Mouse (Mus musculus): ENCODE results near the gene Slc8b1.

Slc8b1 gene

GRCm38 (mm10) chr5:120510982-120511642 lies at the start of gene Slc8b1:
Gene Slc8b1, plus strand, starts transcription at chr5:120511168.
- peak; percentile 95 for DNase-seq

- DNase-seq = no peak
Measured at GRCm38 (mm10) chr5:120461902-120462301, 49.1 kb upstream of the Slc8b1 start.

- DNase-seq = peak; percentile 23
Measured at GRCm38 (mm10) chr5:120464321-120464720, 46.6 kb upstream of the Slc8b1 start.

GRCm38 (mm10) chr5:120465062-120465461 lies 45.9 kb upstream of the Slc8b1 start:
- peak; percentile 51 for DNase-seq

- no peak for DNase-seq
Measured at GRCm38 (mm10) chr5:120465860-120466259, 45.1 kb upstream of the Slc8b1 start.

GRCm38 (mm10) chr5:120467026-120467425 lies 43.9 kb upstream of the Slc8b1 start:
- DNase-seq = no peak

GRCm38 (mm10) chr5:120468336-120468735 lies 42.6 kb upstream of the Slc8b1 start:
- DNase-seq = no peak

- no peak for DNase-seq
Measured at GRCm38 (mm10) chr5:120468830-120469229, 42.1 kb upstream of the Slc8b1 start.

- no peak for DNase-seq
Measured at GRCm38 (mm10) chr5:120471538-120471937, 39.4 kb upstream of the Slc8b1 start.

- no peak for DNase-seq
Measured at GRCm38 (mm10) chr5:120472770-120473169, 38.2 kb upstream of the Slc8b1 start, which contains the start of gene Sdsl. Gene Sdsl, minus strand, starts transcription at chr5:120472810.

- no peak for DNase-seq
Measured at GRCm38 (mm10) chr5:120473361-120473760, 37.6 kb upstream of the Slc8b1 start.

GRCm38 (mm10) chr5:120475861-120476260 lies 35.1 kb upstream of the Slc8b1 start:
- no peak for DNase-seq

- DNase-seq = no peak
Measured at GRCm38 (mm10) chr5:120476296-120476695, 34.7 kb upstream of the Slc8b1 start, which contains the start of gene Sds. Gene Sds, plus strand, starts transcription at chr5:120476526.

- DNase-seq = no peak
Measured at GRCm38 (mm10) chr5:120477993-120478392, 33.0 kb upstream of the Slc8b1 start.

- no peak for DNase-seq
Measured at GRCm38 (mm10) chr5:120479538-120479937, 31.4 kb upstream of the Slc8b1 start.

GRCm38 (mm10) chr5:120481205-120481604 lies 29.8 kb upstream of the Slc8b1 start:
- DNase-seq = no peak

- no peak for DNase-seq
Measured at GRCm38 (mm10) chr5:120483399-120483798, 27.6 kb upstream of the Slc8b1 start.

GRCm38 (mm10) chr5:120487844-120488243 lies 23.1 kb upstream of the Slc8b1 start:
- DNase-seq = no peak

GRCm38 (mm10) chr5:120490679-120491192 lies 20.2 kb upstream of the Slc8b1 start:
- DNase-seq = no peak

GRCm38 (mm10) chr5:120492437-120492836 lies 18.5 kb upstream of the Slc8b1 start:
- DNase-seq = no peak

- DNase-seq = no peak
Measured at GRCm38 (mm10) chr5:120493440-120493839, 17.5 kb upstream of the Slc8b1 start.

GRCm38 (mm10) chr5:120493873-120494395 lies 17.0 kb upstream of the Slc8b1 start:
- DNase-seq = no peak

GRCm38 (mm10) chr5:120495064-120495702 lies 15.8 kb upstream of the Slc8b1 start:
- no peak for DNase-seq

GRCm38 (mm10) chr5:120495703-120496226 lies 15.2 kb upstream of the Slc8b1 start:
- no peak for DNase-seq

Data from thymus, postnatal 25 days (tissue).